Mouse (Mus musculus) liver, postnatal 0 days (tissue): ENCODE results near the gene Avpr1b.

Experiments used
- CTCF ChIP-seq: sonication (generic); IDR thresholded peaks from 2 replicates; pipeline ENCODE4 v1.5.1; 2016; ENCODE audit warnings: antibody characterized with exemption, low read depth
- EP300 ChIP-seq: IDR thresholded peaks from 2 replicates; pipeline ENCODE4 v1.6.1; 2016; ENCODE audit warnings: antibody characterized with exemption, low read depth, mild to moderate bottlenecking

DNA sequence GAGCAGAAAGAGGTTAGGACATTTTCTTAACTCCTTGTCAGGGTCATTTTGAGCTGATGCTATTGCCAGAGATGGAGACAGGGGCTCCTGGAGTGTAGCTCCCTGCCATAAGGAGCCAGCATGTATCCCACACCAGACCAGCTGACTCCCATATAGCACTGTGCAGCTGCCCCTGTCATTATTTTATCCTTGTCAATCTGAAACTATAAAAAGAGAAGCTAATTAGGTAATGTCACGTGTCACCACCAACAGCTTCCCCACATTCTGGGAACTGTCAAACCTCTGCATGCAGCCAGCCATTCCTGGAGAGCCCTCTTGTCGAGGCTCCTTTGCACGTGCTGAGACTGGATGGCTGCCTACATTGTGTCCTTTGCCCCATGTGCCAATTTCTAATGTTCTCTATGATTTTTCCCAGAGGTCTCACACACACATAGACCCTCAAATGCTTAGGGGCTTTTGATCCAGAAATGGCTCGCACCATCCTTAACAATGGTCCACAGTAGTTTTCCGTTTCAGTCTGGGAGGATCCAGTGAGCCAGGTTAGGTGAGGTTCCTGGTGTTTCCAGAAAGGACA is 60.6 kb downstream of the Avpr1b start:
- TF ChIP-seq EP300 (no peak), CTCF (no peak)
